9 mouse cellular contexts compared by ENCODE assay signal in the genomic region with DNA sequence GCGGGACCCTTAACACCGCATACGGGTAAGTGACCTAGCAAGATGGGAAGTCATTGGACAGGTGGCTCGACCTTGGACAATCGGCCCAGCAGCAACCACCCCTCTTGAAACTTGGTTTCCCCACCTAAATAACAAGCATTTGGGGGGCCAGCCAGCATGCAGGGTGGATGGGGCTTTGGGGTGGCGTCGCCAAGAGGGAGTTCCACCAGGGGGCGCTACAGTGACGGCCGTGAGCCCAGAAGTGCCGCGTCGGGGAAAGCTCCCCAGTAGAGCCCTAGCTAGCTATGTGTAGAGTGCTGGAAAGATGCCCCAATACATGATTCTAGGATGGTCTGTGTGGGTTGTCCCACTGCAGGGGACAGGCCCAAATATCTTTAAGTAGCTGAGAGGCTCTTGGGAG. TPM values are rescaled to one million over a fixed set of nuclear protein-coding genes. Genes with fewer than 3 reads are reported as not detected.
DNase-seq lines count a peak whose midpoint lies in the region; ATAC-seq and TF ChIP-seq lines count a peak whose summit lies in the region.
"Had no signal": no experiment of that assay in that cellular context is flagged by ENCODE, and none has a peak within 500 bp of the region (broad histone marks: within the 10 kb centered on the region; RNA-seq: fewer than 3 reads in every experiment).

No protein-coding gene starts in this region.

- H3K4me2 ChIP-seq in embryonic facial prominence, embryonic 11.5 days (ENCODE audit: low read depth, low read length) = no peak overlapping the region
- no peak overlapping the region for H3K4me2 ChIP-seq in midbrain, postnatal 0 days (ENCODE audit: low read depth, low read length, poor library complexity, severe bottlenecking)
- H3K4me2 ChIP-seq: limb, embryonic 12.5 days had no signal

- no peaks in the 10 kb centered on the region for H3K36me3 ChIP-seq in thymus, adult 2 months (ENCODE audit: control insufficient read depth, insufficient read depth, low read length)
- H3K36me3 ChIP-seq in embryonic facial prominence, embryonic 11.5 days (replicated peaks; ENCODE audit: control insufficient read depth, insufficient read depth, low read depth, low read length) = no peaks in the 10 kb centered on the region
- no peaks in the 10 kb centered on the region for H3K36me3 ChIP-seq in midbrain, postnatal 0 days (ENCODE audit: insufficient read depth, low read length)
- H3K36me3 ChIP-seq: limb, embryonic 12.5 days had no signal

- no peak overlapping the region for H3K4me3 ChIP-seq in thymus, adult 2 months (ENCODE audit: control insufficient read depth, insufficient read depth, low read length)
- H3K4me3 ChIP-seq in embryonic facial prominence, embryonic 11.5 days (ENCODE audit: low read depth, low read length) = no peak overlapping the region
- no peak overlapping the region for H3K4me3 ChIP-seq in midbrain, postnatal 0 days (ENCODE audit: low read depth, low read length)
- H3K4me3 ChIP-seq: limb, embryonic 12.5 days had no signal

- TF ChIP-seq POLR2A in thymus, adult 2 months (IDR thresholded peaks at IDR 0.05; ENCODE audit: control insufficient read depth, extremely low read depth, insufficient read depth, low read length, poor library complexity) = no peak

- intact Hi-C loops in heart, postnatal 25 days (cut with DNase I) = loop anchor here (1.0 to 10.0 kb wide), 2 partner anchors 26 to 284 kb away; partner anchors contain the start of gene Mrgprg

- 26% methylated on average over 13 of the region's 13 CpGs for WGBS in thymus, adult 2 months
- WGBS in embryonic facial prominence, embryonic 11.5 days = 30% methylated on average over 13 of the region's 13 CpGs
- 38% methylated on average over 13 of the region's 13 CpGs for WGBS in midbrain, postnatal 0 days

- H3K9ac ChIP-seq in embryonic facial prominence, embryonic 11.5 days (replicated peaks; ENCODE audit: low read length) = no peak overlapping the region
- H3K9ac ChIP-seq in midbrain, postnatal 0 days (replicated peaks; ENCODE audit: low read length, poor library complexity, severe bottlenecking) = no peak overlapping the region
- H3K9ac ChIP-seq: limb, embryonic 12.5 days had no signal

- no peak for ATAC-seq in embryonic facial prominence, embryonic 11.5 days (replicated peaks; ENCODE audit: insufficient number of reproducible peaks, low FRiP score, low TSS enrichment, low read depth)
- no peak for ATAC-seq in midbrain, postnatal 0 days (ENCODE audit: low FRiP score)

- H3K27me3 ChIP-seq in thymus, adult 2 months (ENCODE audit: control insufficient read depth, insufficient read depth, low read length) = no peaks in the 10 kb centered on the region
- no peaks in the 10 kb centered on the region for H3K27me3 ChIP-seq in embryonic facial prominence, embryonic 11.5 days (ENCODE audit: control insufficient read depth, insufficient read depth, low read length)
- H3K27me3 ChIP-seq in midbrain, postnatal 0 days (ENCODE audit: insufficient read depth, low read length) = peaks cover 3% of the 10 kb centered on the region; the same call in 1 of the 2 replicates

- TF ChIP-seq CTCF in thymus, adult 2 months (IDR thresholded peaks at IDR 0.05; ENCODE audit: borderline replicate concordance, control insufficient read depth, extremely low read depth, insufficient read depth, low read length, poor library complexity) = peak; percentile 84
- peak; percentile 58 for TF ChIP-seq CTCF in midbrain, postnatal 0 days (IDR thresholded peaks at IDR 0.05)

- H3K27ac ChIP-seq in thymus, adult 2 months (ENCODE audit: control insufficient read depth, insufficient read depth, low read length) = no peak overlapping the region
- H3K27ac ChIP-seq in embryonic facial prominence, embryonic 11.5 days (replicated peaks; ENCODE audit: low read depth, low read length) = no peak overlapping the region
- H3K27ac ChIP-seq in midbrain, postnatal 0 days (ENCODE audit: low read depth, low read length) = no peak overlapping the region
- H3K27ac ChIP-seq: limb, embryonic 12.5 days had no signal

- DNase-seq in heart, adult 18-20 months = peak; percentile 47 to 78
- no peak for DNase-seq in heart, postnatal 25 days (ENCODE audit: low spot score)
- peak; percentile 62 for DNase-seq in thymus, adult 2 months
- DNase-seq in thymus, adult 18-20 months = no peak
- DNase-seq in embryonic facial prominence, embryonic 11.5 days (ENCODE audit: low spot score) = peak; percentile 61
- peak; percentile 41 to 42 for DNase-seq in layer of hippocampus, postnatal 14 days (ENCODE audit: low spot score in 2 of 2)
- DNase-seq in midbrain, postnatal 0 days (ENCODE audit: low spot score) = peak; percentile 43
- no peak for DNase-seq in MN1 (ENCODE audit: low spot score)

- no peaks in the 10 kb centered on the region for H3K9me3 ChIP-seq in embryonic facial prominence, embryonic 11.5 days (replicated peaks; ENCODE audit: control insufficient read depth, low read length)
- no peaks in the 10 kb centered on the region for H3K9me3 ChIP-seq in midbrain, postnatal 0 days (ENCODE audit: low read length)
- H3K9me3 ChIP-seq: limb, embryonic 12.5 days had no signal

- no peaks in the 10 kb centered on the region for H3K4me1 ChIP-seq in thymus, adult 2 months (replicated peaks; ENCODE audit: control insufficient read depth, insufficient read depth, low read length)
- no peaks in the 10 kb centered on the region for H3K4me1 ChIP-seq in embryonic facial prominence, embryonic 11.5 days (ENCODE audit: control insufficient read depth, insufficient read depth, low read length)
- no peaks in the 10 kb centered on the region for H3K4me1 ChIP-seq in midbrain, postnatal 0 days (ENCODE audit: insufficient read depth, low read length)

RNA-seq across cellular contexts. Expression of gene Slc22a18, which starts 7.0 kb away (rescaled TPM):
- under 1 TPM; 0.50 to 0.87 TPM for total RNA-seq in heart, adult 18-20 months (2021)
- under 1 TPM; 0.17 to 0.49 TPM for total RNA-seq in heart, postnatal 25 days (2021)
- polyA plus RNA-seq in thymus, adult 2 months (2012; rRNA removed) = 6.1 and 8.0 TPM in 2 replicates
- polyA plus RNA-seq in embryonic facial prominence, embryonic 11.5 days (2014; fragmentation: Nextera tagmentation; extraction: Ambion mirVana) = 0.58 and 1.0 TPM in 2 replicates
- under 1 TPM; 0.21 to 0.36 TPM for total RNA-seq in layer of hippocampus, postnatal 14 days (2021)
- 0.33 and 0.47 TPM in 2 replicates for total RNA-seq in midbrain, postnatal 0 days (2014; rRNA removed)
- polyA plus RNA-seq in midbrain, postnatal 0 days (2015; fragmentation: Nextera tagmentation; extraction: Ambion mirVana) = 0.71 and 0.86 TPM in 2 replicates

RNA-seq across cellular contexts. Expression of gene Cdkn1c, which starts 19.6 kb away (rescaled TPM):
- 10 to 100 TPM; 22.9 to 30.2 TPM for total RNA-seq in heart, adult 18-20 months (2021)
- 10 to 100 TPM; 35.8 to 44.2 TPM for total RNA-seq in heart, postnatal 25 days (2021)
- 10.3 and 10.4 TPM in 2 replicates for polyA plus RNA-seq in thymus, adult 2 months (2012; rRNA removed)
- 1,085 and 1,117 TPM in 2 replicates for polyA plus RNA-seq in embryonic facial prominence, embryonic 11.5 days (2014; fragmentation: Nextera tagmentation; extraction: Ambion mirVana)
- 10 to 100 TPM in 1 of 2 experiments, 1 to 10 TPM in 1; 9.7 to 14.5 TPM for total RNA-seq in layer of hippocampus, postnatal 14 days (2021)
- 107 and 131 TPM in 2 replicates for total RNA-seq in midbrain, postnatal 0 days (2014; rRNA removed)
- polyA plus RNA-seq in midbrain, postnatal 0 days (2015; fragmentation: Nextera tagmentation; extraction: Ambion mirVana) = 111 and 115 TPM in 2 replicates

RNA-seq across cellular contexts. Expression of gene Phlda2, which starts 22.5 kb away (rescaled TPM):
- not detected for total RNA-seq in heart, adult 18-20 months (2021)
- total RNA-seq in heart, postnatal 25 days (2021) = not detected
- 0.39 TPM in 1 of 2 replicates, not detected in the other for polyA plus RNA-seq in thymus, adult 2 months (2012; rRNA removed)
- 2.8 and 2.9 TPM in 2 replicates for polyA plus RNA-seq in embryonic facial prominence, embryonic 11.5 days (2014; fragmentation: Nextera tagmentation; extraction: Ambion mirVana)
- total RNA-seq in layer of hippocampus, postnatal 14 days (2021) = not detected
- total RNA-seq in midbrain, postnatal 0 days (2014; rRNA removed) = 10.0 TPM in 1 of 2 replicates, not detected in the other
- 0.51 TPM in 1 of 2 replicates, not detected in the other for polyA plus RNA-seq in midbrain, postnatal 0 days (2015; fragmentation: Nextera tagmentation; extraction: Ambion mirVana)

Comparison
In these comparisons a context has a peak if more than half of its experiments do, and no peak if none do; other contexts are left out.
1. DNase-seq: peak in heart, adult 18-20 months (2 of 2), thymus, adult 2 months (single experiment), embryonic facial prominence, embryonic 11.5 days (single experiment), layer of hippocampus, postnatal 14 days (2 of 2) and midbrain, postnatal 0 days (single experiment); none in heart, postnatal 25 days (single experiment), thymus, adult 18-20 months (0 of 2) and MN1 (single experiment).